Mouse (Mus musculus): ENCODE data around the gene Btbd6.
A peak's percentile ranks its signal among the peaks of the same experiment; 100 is the strongest.

Btbd6 gene

GRCm38 (mm10) chr12:112952926-112953565, 23.2 kb upstream of the Btbd6 start:
- DNase-seq (ENCODE audit: low read depth), result peak; percentile 52

GRCm38 (mm10) chr12:112955800-112956199, 20.5 kb upstream of the Btbd6 start:
- peak; percentile 70 for DNase-seq (ENCODE audit: low read depth)

GRCm38 (mm10) chr12:112958303-112958702, 18.0 kb upstream of the Btbd6 start:
- peak; percentile 46 for DNase-seq (ENCODE audit: low read depth)

- no peak for DNase-seq (ENCODE audit: low read depth)
These were observed 16.9 kb upstream of the Btbd6 start for GRCm38 (mm10) chr12:112959421-112959820.

DNA sequence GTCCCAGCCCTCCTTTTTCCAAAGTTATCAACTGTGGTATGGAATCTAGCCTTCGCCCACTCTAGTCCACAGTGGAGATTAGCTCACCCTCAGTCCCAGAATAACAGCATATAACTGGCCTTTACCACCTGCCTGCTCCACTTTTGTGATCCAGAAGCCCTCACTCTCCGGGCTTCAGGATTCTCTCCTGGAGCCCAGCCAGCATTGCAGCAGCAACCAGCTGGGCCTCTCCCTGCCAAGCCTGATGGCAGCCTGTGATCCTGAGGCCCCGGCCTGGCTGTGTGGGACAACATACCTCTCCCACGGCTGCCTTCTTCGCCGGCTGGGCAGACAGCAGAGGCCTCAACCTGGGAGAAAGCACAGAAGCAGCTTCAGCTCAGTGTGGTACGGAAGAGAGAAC, 14.9 kb upstream of the Btbd6 start:
- no peak for DNase-seq (ENCODE audit: low read depth)

GRCm38 (mm10) chr12:112961872-112962271, 14.4 kb upstream of the Btbd6 start:
- no peak for DNase-seq (ENCODE audit: low read depth)

GRCm38 (mm10) chr12:112965783-112966182, 10.5 kb upstream of the Btbd6 start:
- DNase-seq (ENCODE audit: low read depth), result no peak

GRCm38 (mm10) chr12:112968943-112969342, 7.3 kb upstream of the Btbd6 start:
- DNase-seq (ENCODE audit: low read depth), result no peak

DNA sequence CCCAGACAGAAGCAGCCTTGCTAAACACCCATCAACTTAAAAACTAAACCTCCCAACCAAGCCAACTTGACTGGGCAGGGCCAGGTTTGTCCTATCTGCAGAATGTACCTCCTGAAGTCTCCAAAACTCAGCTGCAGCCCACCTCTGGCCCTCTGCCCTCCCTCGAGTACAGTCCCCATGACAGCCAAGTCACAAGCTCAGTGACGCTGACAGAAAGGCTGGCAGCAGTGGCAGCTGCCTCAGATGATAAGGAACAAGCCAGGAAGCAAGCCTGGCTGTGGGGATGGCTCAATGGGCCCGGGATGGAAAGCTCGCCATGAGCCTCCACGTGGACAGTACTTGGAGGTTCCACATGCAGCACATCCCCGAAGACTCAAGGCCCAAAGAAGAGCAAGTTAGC, 6.7 kb upstream of the Btbd6 start:
- DNase-seq (ENCODE audit: low read depth), result no peak

GRCm38 (mm10) chr12:112974736-112975135, 1.5 kb upstream of the Btbd6 start:
- DNase-seq (ENCODE audit: low read depth), result no peak

GRCm38 (mm10) chr12:112977156-112977555, 874 bp downstream of the Btbd6 start:
- no peak for DNase-seq (ENCODE audit: low read depth)

DNA sequence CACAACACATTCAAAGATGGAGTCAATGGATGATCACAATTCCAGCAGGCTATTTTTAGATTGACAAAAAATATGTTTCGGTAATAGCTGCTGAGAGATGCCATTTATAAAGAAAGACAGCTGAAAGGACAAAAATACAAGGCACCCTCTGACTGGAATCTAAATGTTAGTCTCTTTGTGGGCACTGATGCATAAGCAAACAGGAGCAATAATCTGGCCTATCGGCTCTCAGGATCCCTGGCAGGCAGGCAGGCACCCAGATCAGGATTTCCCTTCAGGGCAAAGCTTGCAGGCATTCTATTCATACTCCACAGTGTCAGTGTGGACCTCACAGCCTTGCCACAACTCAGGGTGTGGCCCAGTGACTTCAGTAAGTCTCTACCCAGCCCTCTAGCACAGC, 5.7 kb downstream of the Btbd6 start:
- no peak for DNase-seq (ENCODE audit: low read depth)

- DNase-seq (ENCODE audit: low read depth), result peak; percentile 30
These were observed 9.1 kb downstream of the Btbd6 start for GRCm38 (mm10) chr12:112985346-112985745.

DNA sequence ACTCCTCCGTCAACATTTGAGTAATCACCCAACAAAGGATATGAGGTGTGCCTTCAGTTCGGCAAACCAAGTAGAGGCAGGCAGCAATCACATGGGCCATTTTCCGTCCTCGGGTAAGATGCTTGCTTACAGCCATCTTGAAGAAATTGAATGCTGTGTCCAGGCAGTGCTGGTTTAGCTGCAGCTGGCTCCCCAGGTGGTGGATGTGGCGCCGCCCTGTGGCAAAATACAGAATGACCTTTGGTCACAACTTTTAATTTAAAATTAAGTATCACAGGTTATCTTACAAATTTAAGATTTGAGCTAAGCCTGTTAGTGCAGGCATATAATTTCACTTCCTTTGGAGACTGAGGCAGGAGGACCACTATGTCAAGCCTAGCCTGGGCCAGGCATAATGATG, 11.6 kb downstream of the Btbd6 start:
- peak; percentile 52 for DNase-seq (ENCODE audit: low read depth)

- peak; percentile 12 for DNase-seq (ENCODE audit: low read depth)
These were observed 14.6 kb downstream of the Btbd6 start for GRCm38 (mm10) chr12:112990706-112991405.

DNA sequence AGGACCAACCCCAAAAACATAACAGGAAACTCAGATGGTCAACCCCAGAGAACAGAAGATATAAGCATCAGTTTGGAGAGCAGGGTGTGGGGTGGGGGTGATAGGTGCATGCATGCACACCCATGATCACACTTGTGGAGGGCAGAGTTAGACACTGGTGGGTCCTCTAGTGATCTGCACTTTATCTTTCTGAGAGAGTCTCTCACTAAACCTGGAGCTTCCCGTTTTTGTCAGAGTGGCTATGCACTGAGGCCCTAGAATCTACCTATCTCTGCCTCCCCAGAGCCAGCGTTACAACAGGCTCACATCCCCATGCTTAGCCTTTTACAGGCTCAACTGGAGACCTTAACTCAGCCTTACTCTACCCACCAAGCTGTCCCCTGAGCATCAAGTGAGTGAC, 15.2 kb downstream of the Btbd6 start:
- no peak for DNase-seq (ENCODE audit: low read depth)

GRCm38 (mm10) chr12:112994153-112994552, 17.9 kb downstream of the Btbd6 start:
- peak; percentile 79 for DNase-seq (ENCODE audit: low read depth)

DNA sequence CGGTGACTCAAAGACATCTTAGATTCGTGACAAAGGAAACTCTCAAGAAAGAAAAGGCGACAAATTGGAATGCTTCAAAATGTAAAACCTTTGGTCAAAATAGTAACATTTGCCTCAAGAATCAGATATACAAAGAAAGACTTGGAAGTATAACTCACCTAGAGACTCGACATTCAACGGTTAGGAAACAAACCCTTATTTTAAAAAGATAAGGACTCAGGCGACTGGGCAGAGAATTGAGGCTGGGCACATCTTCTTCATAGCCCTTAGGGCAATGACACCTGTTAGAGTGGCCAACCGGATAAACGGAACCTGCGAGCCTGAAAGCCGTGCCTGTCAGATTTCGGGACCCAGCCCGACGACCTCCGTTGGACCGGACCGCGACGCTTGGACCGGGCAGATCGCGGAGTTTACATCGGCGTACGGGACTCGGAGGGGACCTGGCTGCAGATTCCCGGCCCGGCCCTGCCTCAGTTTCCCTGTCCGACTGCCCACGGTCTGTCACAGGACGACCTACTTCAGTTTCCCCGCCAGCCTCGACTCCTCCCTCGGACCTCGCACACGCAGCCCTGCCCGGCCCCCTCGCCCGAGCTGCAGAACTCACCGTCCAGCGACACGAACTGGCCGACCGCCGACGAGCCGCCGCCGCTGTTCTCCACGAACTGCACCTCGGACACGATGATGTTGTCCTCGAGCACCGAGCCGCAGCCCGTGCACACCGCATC, 23.4 kb downstream of the Btbd6 start:
- peak; percentile 23 for DNase-seq (ENCODE audit: low read depth)

DNA sequence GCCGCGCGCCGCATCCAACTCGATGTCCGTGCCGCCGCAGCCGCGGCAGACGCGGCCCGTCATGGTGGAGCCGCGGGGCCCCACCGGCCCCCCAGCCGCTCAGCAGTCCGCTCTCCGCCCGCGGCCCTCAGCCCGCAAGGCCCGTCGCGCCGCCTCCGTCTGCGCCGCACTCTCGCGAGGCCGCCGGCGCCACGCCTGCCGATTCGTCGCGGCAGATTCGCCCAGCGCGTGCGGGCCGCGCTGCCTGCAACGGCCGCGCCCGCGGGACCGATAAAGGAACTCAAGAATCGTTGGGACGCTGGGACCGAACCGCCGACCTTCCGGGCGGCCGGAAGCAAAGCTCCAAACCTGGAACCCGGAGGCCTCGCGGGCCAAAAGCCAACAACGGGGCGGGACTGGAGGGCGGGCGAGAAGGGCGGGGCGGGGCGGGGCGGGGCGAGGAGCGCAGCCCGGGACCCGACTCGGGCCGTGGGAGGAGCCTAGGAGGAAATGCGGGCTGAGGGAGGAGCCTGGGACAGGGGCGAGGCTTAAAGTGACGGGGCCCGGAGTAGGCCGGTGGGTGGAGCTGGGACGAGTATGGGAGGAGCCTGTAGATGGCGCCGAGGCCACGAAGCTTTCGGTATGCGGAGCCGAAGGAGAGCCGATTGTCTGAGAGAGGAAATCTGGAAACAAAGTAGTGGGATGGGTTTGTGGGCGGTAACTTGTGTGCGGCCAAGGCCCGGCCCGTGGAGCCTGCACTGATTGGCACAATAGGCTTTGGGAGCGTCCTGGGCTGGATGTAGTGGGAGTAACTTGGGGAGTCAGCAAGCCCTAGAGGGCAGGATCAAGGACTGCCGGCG, 24.2 kb downstream of the Btbd6 start, which contains the start of gene Brf1:
Brf1 (minus strand) TSS at position 411 of the 839 bp plus-strand sequence.
- peak; percentile 98 for DNase-seq (ENCODE audit: low read depth)

- no peak for DNase-seq (ENCODE audit: low read depth)
These were observed 24.8 kb downstream of the Btbd6 start for GRCm38 (mm10) chr12:113001133-113001474.

DNA sequence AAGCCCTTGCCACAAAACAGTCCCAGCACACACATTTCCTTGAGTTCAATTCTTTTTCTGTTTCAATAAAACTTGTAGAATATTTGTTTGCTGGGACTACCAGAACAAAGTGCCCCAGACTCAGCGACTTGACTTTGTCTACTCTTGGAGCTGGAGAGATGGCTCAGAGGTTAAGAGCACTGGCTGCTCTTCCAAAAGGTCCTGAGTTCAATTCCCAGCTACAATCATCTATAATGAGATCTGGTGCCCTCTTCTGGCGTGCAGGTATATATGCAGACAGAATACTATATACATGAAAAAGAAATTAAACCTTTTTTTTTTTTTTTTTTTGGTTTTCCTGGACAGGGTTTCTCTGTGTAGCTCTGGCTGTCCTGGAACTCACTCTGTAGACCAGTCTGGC, 26.4 kb downstream of the Btbd6 start:
- peak; percentile 54 for DNase-seq (ENCODE audit: low read depth)

DNA sequence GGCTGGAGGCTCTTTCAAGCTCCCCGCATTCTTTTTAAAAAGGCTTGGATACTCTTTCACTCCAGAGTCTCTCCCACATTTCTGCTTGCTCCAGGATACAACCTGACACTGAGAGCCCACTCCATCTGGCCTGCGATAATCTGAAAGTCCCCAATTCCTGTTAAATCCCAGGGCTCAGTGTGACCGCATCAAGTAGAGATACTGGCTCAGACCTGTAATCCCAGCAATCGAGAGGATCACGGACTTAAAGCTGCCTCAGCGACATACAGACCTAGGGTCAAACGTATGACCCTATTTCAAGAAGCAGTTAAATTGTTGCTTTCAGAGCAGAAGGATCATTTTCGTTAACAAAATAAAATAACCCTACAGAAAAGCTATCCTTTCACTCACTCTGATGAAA, 27.7 kb downstream of the Btbd6 start:
- DNase-seq (ENCODE audit: low read depth), result no peak
